Mouse (Mus musculus): Measurements from ENCODE around the gene Ap1b1. TPM values are rescaled to one million over a fixed set of nuclear protein-coding genes. Genes with fewer than 3 reads are reported as not detected.

Ap1b1 gene
- total and polyA plus RNA-seq, 3 experiments = 38.6 to 57.8 (median 44.2) TPM

GRCm38 (mm10) chr11:4992471-4992870 lies 5.8 kb downstream of the Ap1b1 start:
- Histone ChIP-seq H3K36me3 (replicated peaks in 1 of 2; ENCODE audit: control insufficient read depth in 1 of 2, insufficient read depth in 1 of 2, low read length in 1 of 2) (peaks cover 0 to 40% of the 10 kb centered on the region in 2 experiments), H3K4me1 (ENCODE audit: control insufficient read depth in 1 of 2, insufficient read depth in 2 of 2) (peaks cover 9 to 26% of the 10 kb centered on the region in 2 experiments), H3K4me3 (replicated peaks in 1 of 3; ENCODE audit: low read depth in 2 of 3, low read length in 2 of 3, poor library complexity in 1 of 3) (no peak overlapping the region), H3K27me3 (replicated peaks) (no peaks in the 10 kb centered on the region), H3K27ac (ENCODE audit: insufficient read depth, low read depth) (no peak overlapping the region), H3K79me2 (replicated peaks; ENCODE audit: control insufficient read depth, extremely low read depth, insufficient read depth, poor library complexity, severe bottlenecking) (no peaks in the 10 kb centered on the region), H3K9me3 (replicated peaks; ENCODE audit: low read length) (no peaks in the 10 kb centered on the region), H3K4me2 (ENCODE audit: insufficient read depth, low read depth, poor library complexity, severe bottlenecking) (no peak overlapping the region), H3K9ac (ENCODE audit: insufficient read depth, low read depth) (no peak overlapping the region)
- dilution Hi-C loops (cut with MboI; ENCODE audit: extremely low pct_ligation_motif_present, extremely low pct_unique_long_range_greater_than_20kb, low sequenced_read_pairs) = no loop called here
- in situ Hi-C loops (cut with MboI; ENCODE audit: low pct_ligation_motif_present, low pct_unique_long_range_greater_than_20kb, low sequenced_read_pairs) = no loop called here
- TF ChIP-seq JUN (IDR thresholded peaks at IDR 0.05; ENCODE audit: insufficient read depth, low read depth, low read length) (no peak), ETS1 (conservative IDR thresholded peaks at IDR 0.05; ENCODE audit: low read depth, low read length) (no peak), TBP (conservative IDR thresholded peaks at IDR 0.05; ENCODE audit: low read depth, low read length) (no peak), CHD2 (IDR thresholded peaks at IDR 0.05; ENCODE audit: low read length) (no peak), JUND (conservative IDR thresholded peaks at IDR 0.05; ENCODE audit: low read depth, low read length) (no peak), USF1 (IDR thresholded peaks at IDR 0.05; ENCODE audit: low read depth, low read length) (no peak), PAX5 (IDR thresholded peaks at IDR 0.05; ENCODE audit: low read length) (no peak), EP300 (IDR thresholded peaks at IDR 0.05; ENCODE audit: low read length) (no peak)
- DNase-seq (ENCODE audit: extremely low read depth) = no peak

GRCm38 (mm10) chr11:4995676-4996075 lies 9.1 kb downstream of the Ap1b1 start:
- dilution Hi-C loops (cut with MboI; ENCODE audit: extremely low pct_ligation_motif_present, extremely low pct_unique_long_range_greater_than_20kb, low sequenced_read_pairs) = no loop called here
- H3K27ac ChIP-seq (ENCODE audit: insufficient read depth, low read depth) = no peak overlapping the region
- H3K79me2 ChIP-seq (replicated peaks; ENCODE audit: control insufficient read depth, extremely low read depth, insufficient read depth, poor library complexity, severe bottlenecking) = no peaks in the 10 kb centered on the region; the same call in 1 of the 2 replicates
- H3K9ac ChIP-seq (ENCODE audit: insufficient read depth, low read depth) = no peak overlapping the region
- H3K36me3 ChIP-seq (replicated peaks in 1 of 2; ENCODE audit: control insufficient read depth in 1 of 2, insufficient read depth in 1 of 2, low read length in 1 of 2) = peaks cover 4 to 52% of the 10 kb centered on the region in 2 experiments
- H3K4me2 ChIP-seq (ENCODE audit: insufficient read depth, low read depth, poor library complexity, severe bottlenecking) = no peak overlapping the region
- no peak for DNase-seq (ENCODE audit: extremely low read depth)
- H3K4me1 ChIP-seq (ENCODE audit: control insufficient read depth in 1 of 2, insufficient read depth in 2 of 2) = peaks cover 0 to 9% of the 10 kb centered on the region in 2 experiments; a peak in 2 of 4 replicates
- H3K27me3 ChIP-seq (replicated peaks) = no peaks in the 10 kb centered on the region
- H3K9me3 ChIP-seq (replicated peaks; ENCODE audit: low read length) = no peaks in the 10 kb centered on the region
- TF ChIP-seq IRF4 (IDR thresholded peaks at IDR 0.05; ENCODE audit: low read depth, low read length) (no peak), ZC3H11A (IDR thresholded peaks at IDR 0.05; ENCODE audit: low read depth, low read length) (no peak), MAFK (IDR thresholded peaks at IDR 0.05; ENCODE audit: insufficient replicate concordance, low read length) (no peak), E2F4 (IDR thresholded peaks at IDR 0.05; ENCODE audit: insufficient replicate concordance, low read depth, low read length) (no peak), NRF1 (IDR thresholded peaks at IDR 0.05; ENCODE audit: low read depth, low read length) (no peak), SIN3A (IDR thresholded peaks at IDR 0.05; ENCODE audit: low read length) (no peak), ZMIZ1 (IDR thresholded peaks at IDR 0.05; ENCODE audit: low read depth, low read length) (no peak), TBP (conservative IDR thresholded peaks at IDR 0.05; ENCODE audit: low read depth, low read length) (no peak), MEF2A (IDR thresholded peaks at IDR 0.05; ENCODE audit: borderline replicate concordance, low read depth, low read length) (no peak), ZNF384 (IDR thresholded peaks at IDR 0.05; ENCODE audit: low read depth, low read length) (no peak)
- H3K4me3 ChIP-seq (replicated peaks in 1 of 3; ENCODE audit: low read depth in 2 of 3, low read length in 2 of 3, poor library complexity in 1 of 3) = no peak overlapping the region
- in situ Hi-C loops (cut with MboI; ENCODE audit: low pct_ligation_motif_present, low pct_unique_long_range_greater_than_20kb, low sequenced_read_pairs) = no loop called here

All from CH12.LX (cell line).